Mouse (Mus musculus): ENCODE measurements at regions not wholly inside any gene's neighbourhood (a gene's known extent, or its start where the extent isn't known, plus 50 kb on each side); places are given as distances from the start of the nearest gene placed in this dataset.

GRCm38 (mm10) chr13:97667313-97667712, 93.1 kb downstream of the Gm10260 start:
- H3K9ac ChIP-seq (replicated peaks; ENCODE audit: low read length): no peak overlapping the region
- H3K27me3 ChIP-seq (ENCODE audit: control insufficient read depth, insufficient read depth, low read length): no peaks in the 10 kb centered on the region
- H3K4me2 ChIP-seq (ENCODE audit: low read length): no peak overlapping the region
- no peaks in the 10 kb centered on the region for H3K36me3 ChIP-seq (ENCODE audit: control insufficient read depth, insufficient read depth, low read length)
- ATAC-seq (ENCODE audit: low FRiP score, low TSS enrichment) (no peak), DNase-seq (no peak)
- H3K4me1 ChIP-seq (ENCODE audit: control insufficient read depth, insufficient read depth, low read length): peaks cover 23% of the 10 kb centered on the region
- no peak overlapping the region for H3K27ac ChIP-seq (replicated peaks; ENCODE audit: low read depth, low read length)
- no peak overlapping the region for H3K4me3 ChIP-seq (replicated peaks; ENCODE audit: low read depth, low read length)
- H3K9me3 ChIP-seq (ENCODE audit: control insufficient read depth, low read length): no peaks in the 10 kb centered on the region
- 78% methylated on average over 7 of the region's 7 CpGs for WGBS

GRCm38 (mm10) chr13:97666761-97667160, 93.7 kb downstream of the Gm10260 start:
- Histone ChIP-seq H3K4me2 (ENCODE audit: low read length) (no peak overlapping the region), H3K4me3 (replicated peaks; ENCODE audit: low read depth, low read length) (no peak overlapping the region), H3K9me3 (ENCODE audit: control insufficient read depth, low read length) (no peaks in the 10 kb centered on the region), H3K27ac (replicated peaks; ENCODE audit: low read depth, low read length) (no peak overlapping the region), H3K9ac (replicated peaks; ENCODE audit: low read length) (no peak overlapping the region), H3K36me3 (ENCODE audit: control insufficient read depth, insufficient read depth, low read length) (no peaks in the 10 kb centered on the region), H3K27me3 (ENCODE audit: control insufficient read depth, insufficient read depth, low read length) (no peaks in the 10 kb centered on the region), H3K4me1 (ENCODE audit: control insufficient read depth, insufficient read depth, low read length) (peaks cover 17% of the 10 kb centered on the region)
- WGBS: 93% methylated on average over 4 of the region's 4 CpGs
- no peak for ATAC-seq (ENCODE audit: low FRiP score, low TSS enrichment)
- DNase-seq: no peak

GRCm38 (mm10) chr13:97665226-97665625, 95.2 kb downstream of the Gm10260 start:
- no peak overlapping the region for H3K27ac ChIP-seq (replicated peaks; ENCODE audit: low read depth, low read length)
- no peaks in the 10 kb centered on the region for H3K27me3 ChIP-seq (ENCODE audit: control insufficient read depth, insufficient read depth, low read length)
- DNase-seq: no peak
- no peak overlapping the region for H3K4me3 ChIP-seq (replicated peaks; ENCODE audit: low read depth, low read length)
- no peaks in the 10 kb centered on the region for H3K9me3 ChIP-seq (ENCODE audit: control insufficient read depth, low read length)
- 97% methylated on average over 1 of the region's 1 CpGs for WGBS
- H3K4me2 ChIP-seq (ENCODE audit: low read length): no peak overlapping the region
- H3K4me1 ChIP-seq (ENCODE audit: control insufficient read depth, insufficient read depth, low read length): peaks cover 14% of the 10 kb centered on the region; the same call in 1 of the 2 replicates
- no peak overlapping the region for H3K9ac ChIP-seq (replicated peaks; ENCODE audit: low read length)
- H3K36me3 ChIP-seq (ENCODE audit: control insufficient read depth, insufficient read depth, low read length): no peaks in the 10 kb centered on the region
- no peak for ATAC-seq (ENCODE audit: low FRiP score, low TSS enrichment)

DNA sequence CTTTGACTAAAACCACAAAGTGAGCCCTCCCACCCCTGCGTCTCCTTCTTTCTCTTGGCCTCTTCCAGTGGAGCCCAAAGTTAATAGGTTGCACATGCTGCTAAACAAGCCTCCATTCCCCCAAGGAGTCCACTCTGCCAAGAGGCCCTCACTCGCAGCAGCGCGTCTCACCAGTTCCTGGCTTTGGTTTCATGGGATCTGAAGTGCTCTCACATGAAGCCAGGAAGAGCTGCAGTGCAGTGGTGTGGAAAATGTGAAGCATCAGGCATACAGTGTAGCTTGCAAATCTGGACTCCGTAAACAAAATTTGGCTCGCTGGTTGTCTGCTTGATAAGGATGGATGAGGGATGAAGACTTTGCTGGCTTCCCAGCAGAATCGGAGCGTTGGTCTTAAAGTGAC, 97.7 kb downstream of the Gm10260 start:
- Histone ChIP-seq H3K4me3 (replicated peaks; ENCODE audit: low read depth, low read length) (no peak overlapping the region), H3K36me3 (ENCODE audit: control insufficient read depth, insufficient read depth, low read length) (no peaks in the 10 kb centered on the region), H3K27ac (replicated peaks; ENCODE audit: low read depth, low read length) (no peak overlapping the region), H3K27me3 (ENCODE audit: control insufficient read depth, insufficient read depth, low read length) (no peaks in the 10 kb centered on the region), H3K9me3 (ENCODE audit: control insufficient read depth, low read length) (no peaks in the 10 kb centered on the region), H3K9ac (replicated peaks; ENCODE audit: low read length) (no peak overlapping the region), H3K4me2 (ENCODE audit: low read length) (no peak overlapping the region), H3K4me1 (ENCODE audit: control insufficient read depth, insufficient read depth, low read length) (no peaks in the 10 kb centered on the region)
- DNase-seq: peak; percentile 47
- WGBS: 77% methylated on average over 8 of the region's 8 CpGs
- no peak for ATAC-seq (ENCODE audit: low FRiP score, low TSS enrichment)

DNA sequence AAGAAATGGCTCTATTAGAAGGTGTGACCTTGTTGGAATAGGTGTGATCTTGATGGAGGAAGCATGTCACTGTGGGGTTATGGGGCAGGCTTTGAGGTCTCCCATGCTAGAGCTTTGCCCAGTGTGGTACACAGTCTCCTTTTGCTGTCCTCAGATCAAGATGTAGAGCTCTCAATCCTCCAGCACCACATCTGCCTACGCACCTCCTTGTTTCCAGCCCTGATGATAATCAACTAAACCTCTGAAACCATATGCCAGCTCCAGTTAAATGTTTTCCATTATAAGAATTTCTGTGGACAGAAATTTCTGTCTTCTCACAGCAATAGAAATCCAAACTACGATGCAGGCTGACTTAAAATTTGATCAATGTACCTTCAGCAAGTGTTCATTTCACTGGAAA, 103.8 kb downstream of the Gm10260 start:
- Histone ChIP-seq H3K4me3 (replicated peaks; ENCODE audit: low read depth, low read length) (no peak overlapping the region), H3K9ac (replicated peaks; ENCODE audit: low read length) (no peak overlapping the region), H3K4me1 (ENCODE audit: control insufficient read depth, insufficient read depth, low read length) (peaks cover 4% of the 10 kb centered on the region; the same call in 1 of the 2 replicates), H3K27me3 (ENCODE audit: control insufficient read depth, insufficient read depth, low read length) (no peaks in the 10 kb centered on the region), H3K36me3 (ENCODE audit: control insufficient read depth, insufficient read depth, low read length) (no peaks in the 10 kb centered on the region), H3K27ac (replicated peaks; ENCODE audit: low read depth, low read length) (no peak overlapping the region), H3K9me3 (ENCODE audit: control insufficient read depth, low read length) (no peaks in the 10 kb centered on the region), H3K4me2 (ENCODE audit: low read length) (no peak overlapping the region)
- ATAC-seq (ENCODE audit: low FRiP score, low TSS enrichment) (no peak), DNase-seq (no peak)
- WGBS: 98% methylated on average over 2 of the region's 2 CpGs

DNA sequence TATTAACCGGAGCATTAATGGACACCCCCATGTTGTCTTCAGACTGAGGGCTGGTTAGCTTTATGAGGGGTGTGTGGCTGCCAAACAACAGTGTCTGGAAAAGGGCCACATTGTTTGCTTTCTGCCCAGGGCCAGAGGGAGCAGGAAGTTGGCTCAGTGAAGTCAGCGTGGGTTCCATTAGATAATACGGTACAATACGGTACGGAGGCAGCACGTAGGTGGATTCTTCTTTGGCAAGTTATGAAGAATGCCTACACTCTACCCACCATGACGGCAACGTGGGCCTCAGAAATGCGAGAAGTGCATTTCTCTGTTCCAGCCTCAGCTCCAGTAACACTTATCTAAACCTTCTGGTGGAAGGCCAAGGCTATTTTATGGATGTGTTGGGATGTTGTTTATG, 108.2 kb downstream of the Gm10260 start:
- no peak overlapping the region for H3K4me3 ChIP-seq (replicated peaks; ENCODE audit: low read depth, low read length)
- H3K36me3 ChIP-seq (ENCODE audit: control insufficient read depth, insufficient read depth, low read length): no peaks in the 10 kb centered on the region
- no peak overlapping the region for H3K9ac ChIP-seq (replicated peaks; ENCODE audit: low read length)
- H3K9me3 ChIP-seq (ENCODE audit: control insufficient read depth, low read length): no peaks in the 10 kb centered on the region
- WGBS: 93% methylated on average over 9 of the region's 9 CpGs
- H3K4me2 ChIP-seq (ENCODE audit: low read length): no peak overlapping the region
- peaks cover 9% of the 10 kb centered on the region; the same call in 1 of the 2 replicates for H3K4me1 ChIP-seq (ENCODE audit: control insufficient read depth, insufficient read depth, low read length)
- DNase-seq (no peak), ATAC-seq (ENCODE audit: low FRiP score, low TSS enrichment) (no peak)
- H3K27me3 ChIP-seq (ENCODE audit: control insufficient read depth, insufficient read depth, low read length): no peaks in the 10 kb centered on the region
- H3K27ac ChIP-seq (replicated peaks; ENCODE audit: low read depth, low read length): no peak overlapping the region

GRCm38 (mm10) chr13:97651761-97652160, 108.7 kb downstream of the Gm10260 start:
- no peak for DNase-seq
- Histone ChIP-seq H3K27me3 (ENCODE audit: control insufficient read depth, insufficient read depth, low read length) (no peaks in the 10 kb centered on the region), H3K36me3 (ENCODE audit: control insufficient read depth, insufficient read depth, low read length) (no peaks in the 10 kb centered on the region), H3K4me1 (ENCODE audit: control insufficient read depth, insufficient read depth, low read length) (peaks cover 9% of the 10 kb centered on the region; the same call in 1 of the 2 replicates), H3K9me3 (ENCODE audit: control insufficient read depth, low read length) (no peaks in the 10 kb centered on the region), H3K4me2 (ENCODE audit: low read length) (no peak overlapping the region), H3K27ac (replicated peaks; ENCODE audit: low read depth, low read length) (no peak overlapping the region), H3K9ac (replicated peaks; ENCODE audit: low read length) (no peak overlapping the region), H3K4me3 (replicated peaks; ENCODE audit: low read depth, low read length) (no peak overlapping the region)
- 35% methylated on average over 9 of the region's 9 CpGs for WGBS
- ATAC-seq (ENCODE audit: low FRiP score, low TSS enrichment): no peak

DNA sequence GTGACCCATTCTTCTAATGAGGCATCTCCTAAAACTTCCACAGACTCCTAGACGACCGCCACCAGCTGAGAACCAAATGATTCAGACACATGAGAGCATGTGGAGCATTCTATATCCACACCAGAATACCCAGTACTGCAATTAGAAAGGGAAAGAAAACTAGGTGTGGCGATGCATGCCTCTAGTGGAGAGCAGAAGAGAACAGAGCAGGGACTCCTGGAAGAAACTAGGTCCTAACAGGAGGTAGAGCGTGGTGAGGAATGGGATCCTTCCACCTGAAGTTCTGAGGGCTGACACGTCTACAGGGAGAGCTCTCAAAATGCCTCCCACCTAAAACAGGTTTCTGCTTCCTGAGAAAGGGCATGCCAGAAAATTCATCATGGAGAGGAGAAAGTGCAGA, 109.3 kb downstream of the Gm10260 start:
- H3K36me3 ChIP-seq (ENCODE audit: control insufficient read depth, insufficient read depth, low read length): no peaks in the 10 kb centered on the region
- 92% methylated on average over 5 of the region's 5 CpGs for WGBS
- H3K9ac ChIP-seq (replicated peaks; ENCODE audit: low read length): no peak overlapping the region
- no peaks in the 10 kb centered on the region for H3K9me3 ChIP-seq (ENCODE audit: control insufficient read depth, low read length)
- DNase-seq: no peak
- no peak overlapping the region for H3K27ac ChIP-seq (replicated peaks; ENCODE audit: low read depth, low read length)
- H3K4me3 ChIP-seq (replicated peaks; ENCODE audit: low read depth, low read length): no peak overlapping the region
- no peak overlapping the region for H3K4me2 ChIP-seq (ENCODE audit: low read length)
- ATAC-seq (ENCODE audit: low FRiP score, low TSS enrichment): no peak
- H3K4me1 ChIP-seq (ENCODE audit: control insufficient read depth, insufficient read depth, low read length): peaks cover 9% of the 10 kb centered on the region; the same call in 1 of the 2 replicates
- H3K27me3 ChIP-seq (ENCODE audit: control insufficient read depth, insufficient read depth, low read length): no peaks in the 10 kb centered on the region

GRCm38 (mm10) chr13:97650191-97650590, 110.2 kb downstream of the Gm10260 start:
- no peak for ATAC-seq (ENCODE audit: low FRiP score, low TSS enrichment)
- 84% methylated on average over 2 of the region's 2 CpGs for WGBS

More at GRCm38 (mm10) chr13:97650191-97650590, 110.2 kb downstream of the Gm10260 start:
- Histone ChIP-seq H3K4me3 (replicated peaks; ENCODE audit: low read depth, low read length) (no peak overlapping the region), H3K27ac (replicated peaks; ENCODE audit: low read depth, low read length) (no peak overlapping the region), H3K27me3 (ENCODE audit: control insufficient read depth, insufficient read depth, low read length) (no peaks in the 10 kb centered on the region), H3K4me2 (ENCODE audit: low read length) (no peak overlapping the region), H3K4me1 (ENCODE audit: control insufficient read depth, insufficient read depth, low read length) (peaks cover 9% of the 10 kb centered on the region; the same call in 1 of the 2 replicates), H3K9me3 (ENCODE audit: control insufficient read depth, low read length) (no peaks in the 10 kb centered on the region), H3K36me3 (ENCODE audit: control insufficient read depth, insufficient read depth, low read length) (no peaks in the 10 kb centered on the region), H3K9ac (replicated peaks; ENCODE audit: low read length) (no peak overlapping the region)
- no peak for DNase-seq

Measured in midbrain, embryonic 14.5 days (tissue).